Mouse (Mus musculus): Measurements from ENCODE around the gene Kif17.

Gene Kif17

GRCm38 (mm10) chr4:138261843-138262681, 11.8 kb downstream of the Kif17 start:
- DNase-seq = peak; percentile 80 to 90

GRCm38 (mm10) chr4:138267869-138268268, 17.6 kb downstream of the Kif17 start:
- DNase-seq = no peak

DNA sequence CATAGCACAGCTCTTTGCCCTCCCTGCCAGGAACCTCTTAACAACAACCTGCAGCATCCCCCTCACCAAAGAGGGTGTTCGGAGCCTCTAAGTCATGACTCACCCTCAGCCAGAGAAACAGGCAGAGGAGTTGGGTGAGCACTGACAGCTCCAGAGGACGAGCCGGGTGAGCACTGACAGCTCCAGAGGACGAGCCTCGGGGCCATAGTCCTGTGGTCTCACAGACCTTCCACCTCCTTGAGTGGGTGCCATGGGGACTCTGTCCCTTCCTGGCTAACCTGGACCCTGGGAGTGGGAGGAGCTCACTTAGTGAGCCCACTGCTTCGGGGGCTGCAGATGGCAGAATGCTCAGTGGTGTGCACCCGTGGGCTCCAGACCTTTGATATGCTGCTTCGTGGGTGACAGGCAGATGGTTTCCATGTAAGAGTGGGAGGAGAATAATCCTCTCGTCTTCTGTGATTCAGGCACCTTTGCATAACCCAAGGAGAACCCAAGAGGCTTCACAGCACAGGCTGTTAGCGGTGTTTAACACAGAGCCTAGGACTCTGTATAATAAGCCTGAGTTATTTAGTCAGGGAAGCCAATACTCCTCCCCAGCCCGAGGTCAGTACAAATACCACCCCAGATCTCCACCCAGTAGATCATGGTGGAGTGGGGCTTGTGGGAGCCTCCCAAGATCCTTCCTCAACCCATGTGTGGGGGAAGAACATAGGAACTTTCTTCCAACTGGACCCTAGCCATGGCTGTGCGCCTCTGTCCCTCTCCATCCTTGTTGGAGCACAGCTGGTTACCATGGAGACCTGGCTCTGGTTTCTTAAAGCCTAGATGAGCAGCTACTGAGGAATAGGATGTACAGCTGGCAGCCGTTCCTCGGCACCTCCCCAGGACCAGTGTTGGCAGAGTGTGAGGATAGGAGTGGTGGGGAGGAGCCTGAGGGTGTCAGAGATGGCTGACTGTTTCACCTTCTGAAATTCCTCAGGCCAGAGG, 22.1 kb downstream of the Kif17 start:
- DNase-seq = no peak

DNA sequence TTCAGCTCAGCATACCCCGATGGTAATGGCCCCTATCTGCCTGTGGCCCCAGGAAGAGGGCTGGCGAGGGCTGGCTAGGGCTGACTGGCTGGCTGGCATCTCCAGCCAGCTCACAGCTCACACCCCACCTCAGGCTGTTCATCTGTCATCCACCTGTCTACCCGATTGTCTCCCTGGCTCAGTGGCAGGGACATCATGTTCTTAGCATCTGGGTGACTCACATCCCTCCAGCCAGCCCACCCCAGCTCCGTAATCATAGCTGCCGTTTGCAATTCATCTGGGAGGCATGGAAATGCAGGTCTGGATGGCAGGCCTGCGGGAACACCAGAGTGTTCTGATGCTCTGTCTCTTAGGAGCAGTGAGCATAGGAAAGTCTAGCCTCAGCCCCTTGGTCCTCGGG, 28.1 kb downstream of the Kif17 start:
- DNase-seq = no peak

DNA sequence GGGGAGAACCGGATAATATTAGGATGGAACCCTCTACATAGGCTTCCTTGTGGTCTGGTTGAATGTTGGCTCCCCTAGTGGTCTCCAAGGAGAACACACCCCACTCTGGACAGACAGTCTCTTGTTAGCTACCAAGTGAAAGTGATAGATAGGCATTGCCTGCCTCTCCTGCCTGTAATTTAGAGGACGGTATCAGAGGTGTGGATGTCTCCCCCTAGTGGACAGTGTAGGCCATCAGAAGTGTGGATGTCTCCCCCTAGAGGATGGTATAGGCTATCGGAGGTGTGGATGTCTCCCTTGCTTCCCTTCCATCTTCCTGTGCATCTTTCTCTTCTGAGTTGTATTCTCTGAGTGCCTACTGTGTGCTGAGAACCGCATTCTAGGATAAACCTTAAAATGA, 32.6 kb downstream of the Kif17 start:
- DNase-seq = peak; percentile 28 to 49

GRCm38 (mm10) chr4:138286411-138286810, 36.2 kb downstream of the Kif17 start:
- no peak for DNase-seq

DNA sequence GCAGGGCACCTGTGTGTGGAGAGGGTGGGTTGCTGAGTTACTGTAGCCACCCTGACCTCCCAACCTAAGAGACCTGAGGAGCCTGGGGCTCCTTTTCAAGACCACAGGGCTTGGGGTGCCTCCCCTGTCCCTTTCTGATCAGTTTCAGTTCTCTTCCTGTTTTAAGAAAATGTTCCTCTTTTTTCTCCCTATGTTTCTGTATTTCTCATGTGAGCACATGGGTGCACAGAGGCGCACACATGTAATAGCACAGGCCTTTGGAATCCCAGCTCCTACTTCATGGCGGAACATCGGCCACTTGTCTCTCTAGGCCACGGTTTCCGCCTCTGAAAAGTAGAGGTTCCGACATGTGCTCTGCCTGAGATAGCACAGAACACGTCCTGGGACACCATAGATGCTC, 38.5 kb downstream of the Kif17 start:
- DNase-seq = no peak

- no peak for DNase-seq
Observed at GRCm38 (mm10) chr4:138292028-138292427, 41.8 kb downstream of the Kif17 start.

DNA sequence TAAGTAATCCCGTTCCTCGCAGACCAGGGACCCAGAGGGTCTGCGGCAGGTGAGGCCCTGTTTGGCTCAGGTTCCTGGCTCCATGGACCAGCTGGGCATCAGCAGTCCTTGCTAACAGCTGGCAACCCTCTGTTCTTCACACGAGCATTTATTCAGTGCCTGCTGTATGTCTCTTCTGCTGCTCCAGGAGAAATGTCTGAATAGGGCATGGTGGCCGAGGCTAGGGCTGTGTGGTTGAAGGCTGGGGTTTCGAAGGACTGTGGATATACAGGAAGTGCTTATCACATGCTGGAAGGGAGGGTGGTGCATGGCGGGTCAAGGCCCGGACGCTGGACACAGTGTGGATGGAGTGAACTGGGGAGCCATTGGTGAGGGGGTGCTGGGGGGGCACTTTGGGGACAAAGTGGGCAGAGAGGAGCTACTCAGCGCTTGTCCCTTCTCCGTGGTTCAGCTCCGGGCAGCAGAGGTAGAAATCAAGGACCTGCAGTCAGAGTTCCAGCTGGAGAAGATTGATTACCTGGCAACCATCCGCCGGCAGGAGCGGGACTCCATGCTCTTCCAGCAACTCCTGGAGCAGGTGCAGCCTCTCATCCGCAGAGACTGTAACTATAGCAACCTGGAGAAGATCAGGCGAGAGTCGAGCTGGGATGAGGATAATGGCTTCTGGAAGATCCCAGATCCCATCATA, 43.2 kb downstream of the Kif17 start:
- DNase-seq = no peak

GRCm38 (mm10) chr4:138293949-138294550, 43.8 kb downstream of the Kif17 start:
- no peak for DNase-seq

GRCm38 (mm10) chr4:138301271-138301780, 51.1 kb downstream of the Kif17 start:
- DNase-seq = no peak

GRCm38 (mm10) chr4:138303011-138303410, 52.8 kb downstream of the Kif17 start:
- no peak for DNase-seq

- no peak for DNase-seq
Observed at GRCm38 (mm10) chr4:138303742-138304141, 53.5 kb downstream of the Kif17 start.

GRCm38 (mm10) chr4:138304340-138305104, 54.3 kb downstream of the Kif17 start, which contains the start of gene Ddost:
TSS of gene Ddost (plus strand) at chr4:138304730.
- peak; percentile 91 for DNase-seq

- DNase-seq = no peak
Observed at GRCm38 (mm10) chr4:138307025-138307424, 56.8 kb downstream of the Kif17 start.

DNA sequence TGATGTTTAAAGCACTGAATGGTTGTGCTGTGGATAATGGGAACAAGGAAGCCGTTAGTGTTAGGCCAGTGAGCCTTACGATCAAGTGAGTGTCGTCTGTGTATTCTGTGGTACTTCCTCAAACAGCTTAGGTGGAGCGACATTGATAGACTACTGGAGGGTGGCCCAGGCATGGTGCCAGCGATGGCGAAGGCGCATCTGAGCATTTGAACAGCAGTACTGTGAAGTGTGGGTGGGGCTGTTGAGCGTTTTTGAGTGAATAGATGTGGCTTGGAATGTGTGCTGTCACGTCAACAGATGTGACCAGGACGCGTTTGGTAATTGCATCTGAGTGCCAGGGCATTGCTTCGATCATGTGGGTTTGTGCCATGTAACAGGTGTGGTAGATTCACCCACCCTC, 57.5 kb downstream of the Kif17 start:
- no peak for DNase-seq

DNA sequence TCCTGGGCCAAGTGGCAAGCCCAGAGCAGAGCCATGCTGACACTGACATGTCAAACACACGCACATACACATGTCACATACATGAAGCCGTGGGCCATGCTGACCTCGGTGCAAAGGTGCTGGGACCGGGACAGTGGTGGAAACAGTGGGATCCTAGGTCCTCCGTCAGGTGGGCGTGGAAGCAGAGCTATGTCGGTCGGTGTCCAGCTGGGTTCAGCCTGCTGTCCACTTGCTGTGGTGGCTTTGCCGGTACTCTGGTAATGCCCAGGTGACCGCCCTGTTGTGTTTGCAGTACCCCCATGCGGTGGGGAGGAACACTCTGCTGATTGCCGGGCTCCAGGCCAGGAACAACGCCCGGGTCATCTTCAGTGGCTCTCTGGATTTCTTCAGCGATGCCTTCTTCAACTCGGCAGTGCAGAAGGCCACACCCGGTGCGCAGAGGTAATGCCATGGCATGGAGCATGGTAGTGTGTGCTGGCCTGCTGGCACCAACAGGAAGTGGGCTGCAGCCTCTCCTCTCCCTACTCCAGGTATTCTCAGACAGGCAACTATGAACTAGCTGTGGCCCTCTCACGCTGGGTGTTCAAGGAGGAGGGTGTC, 60.2 kb downstream of the Kif17 start:
- no peak for DNase-seq

DNA sequence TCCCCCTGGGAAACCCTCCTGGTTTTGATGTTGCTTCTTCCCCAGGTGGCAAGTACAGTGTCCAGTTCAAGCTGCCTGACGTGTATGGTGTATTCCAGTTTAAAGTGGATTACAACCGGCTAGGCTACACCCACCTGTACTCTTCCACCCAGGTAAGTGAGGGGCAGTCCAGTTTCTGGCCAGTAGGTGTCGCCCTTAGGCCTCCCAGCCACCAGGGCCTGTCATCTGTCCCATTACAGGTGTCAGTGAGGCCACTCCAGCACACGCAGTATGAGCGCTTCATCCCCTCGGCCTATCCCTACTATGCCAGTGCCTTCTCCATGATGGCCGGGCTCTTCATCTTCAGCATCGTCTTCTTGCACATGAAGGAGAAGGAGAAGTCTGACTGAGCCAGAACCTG, 61.4 kb downstream of the Kif17 start:
- DNase-seq = peak in 1 of 2 experiments; percentile 60

DNA sequence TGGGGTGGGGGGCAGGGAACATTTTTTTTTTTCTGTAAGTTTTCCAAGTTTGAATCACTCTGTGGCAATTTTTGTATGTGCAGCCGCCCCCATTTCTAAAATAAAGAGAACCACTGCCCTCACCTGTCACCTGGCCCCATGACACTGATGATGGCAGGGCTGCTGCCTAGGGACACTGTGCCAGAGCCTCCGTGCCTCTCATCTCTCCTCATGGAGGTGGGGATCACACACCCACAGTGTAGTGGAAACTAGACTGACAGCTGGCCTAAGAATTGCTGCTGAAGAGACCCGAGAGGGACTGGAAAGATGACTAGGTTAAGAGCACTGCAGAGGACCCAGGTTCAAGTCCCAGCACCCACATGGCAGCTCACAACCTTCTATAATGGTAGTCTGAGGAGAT, 61.9 kb downstream of the Kif17 start:
- DNase-seq = no peak

DNA sequence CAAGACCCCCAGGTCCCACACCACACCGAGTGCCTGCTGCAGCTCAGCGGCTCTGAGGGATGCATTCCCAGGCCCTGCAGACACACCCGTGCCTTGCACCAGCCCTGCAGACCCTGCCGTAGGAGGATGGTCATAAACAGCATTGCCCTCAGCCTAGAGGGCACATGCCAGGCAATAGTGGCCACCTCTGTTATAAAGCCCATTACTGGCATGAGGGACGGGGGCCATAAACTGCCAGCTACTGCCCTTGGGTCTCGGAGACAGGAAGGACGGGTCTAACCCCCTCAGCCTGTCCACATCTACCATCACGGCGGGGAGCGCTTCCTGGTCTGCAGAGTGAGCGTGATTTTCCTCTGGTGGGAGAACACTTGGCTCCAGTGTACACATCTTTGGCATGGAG, 62.8 kb downstream of the Kif17 start:
- DNase-seq = no peak

GRCm38 (mm10) chr4:138313795-138314194, 63.6 kb downstream of the Kif17 start:
- DNase-seq = no peak
